Mouse (Mus musculus): ENCODE data around the gene Tnfaip3. TPM values are rescaled to one million over a fixed set of nuclear protein-coding genes. Genes with fewer than 3 reads are reported as not detected.

Gene Tnfaip3
- polyA plus RNA-seq, 1 experiment from 2014 or later, result 3.5 TPM

DNA sequence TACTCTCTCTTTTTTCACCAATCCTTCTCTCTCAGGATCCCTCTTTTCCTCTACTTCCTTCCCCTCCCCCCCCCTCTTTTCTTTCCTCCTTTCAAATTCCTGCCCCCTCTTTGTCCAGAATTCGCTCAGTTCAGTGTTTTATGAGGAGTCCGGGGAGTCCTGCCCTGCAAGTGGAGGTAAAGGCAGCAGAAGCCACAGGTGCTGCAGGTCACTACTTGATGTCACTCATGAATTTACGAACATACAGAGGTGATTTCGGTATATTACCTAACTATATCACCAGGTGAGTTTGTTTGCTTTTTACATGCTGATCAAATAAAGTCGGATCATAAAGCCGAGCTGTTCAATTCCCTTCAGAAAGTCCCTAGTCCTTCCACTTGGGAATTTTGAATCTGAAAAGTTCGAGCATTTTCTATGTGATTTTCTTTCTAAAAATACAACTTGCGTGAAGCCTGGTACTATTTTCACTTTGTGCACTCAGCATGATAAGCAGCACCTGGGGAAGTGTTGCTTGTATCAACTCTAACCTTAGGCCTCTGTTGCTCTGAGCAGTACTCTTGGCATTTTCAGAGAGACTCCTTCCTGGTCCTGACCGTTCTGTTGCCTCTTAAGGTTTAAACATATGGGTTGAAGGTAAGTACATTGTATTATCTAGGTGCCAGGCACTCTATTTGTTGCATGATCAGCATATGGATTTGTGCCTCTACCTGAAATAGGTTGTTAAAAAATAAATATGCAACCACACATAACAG, 29.5 kb upstream of the Tnfaip3 start:
- Histone ChIP-seq H3K9ac (ENCODE audit: low read depth, low read length) (no peak overlapping the region), H3K4me2 (replicated peaks; ENCODE audit: low read depth, low read length) (no peak overlapping the region), H3K27ac (ENCODE audit: low read depth, low read length) (no peak overlapping the region), H3K36me3 (ENCODE audit: control insufficient read depth, insufficient read depth, low read length) (no peaks in the 10 kb centered on the region), H3K4me3 (ENCODE audit: low read length) (no peak overlapping the region), H3K27me3 (ENCODE audit: control insufficient read depth, insufficient read depth, low read length) (no peaks in the 10 kb centered on the region), H3K9me3 (ENCODE audit: control insufficient read depth, low read length) (no peaks in the 10 kb centered on the region), H3K4me1 (ENCODE audit: control insufficient read depth, insufficient read depth, low read length) (no peaks in the 10 kb centered on the region)
- ATAC-seq (ENCODE audit: low FRiP score, low TSS enrichment), result no peak
- 88% methylated on average over 9 of the region's 9 CpGs for WGBS

DNA sequence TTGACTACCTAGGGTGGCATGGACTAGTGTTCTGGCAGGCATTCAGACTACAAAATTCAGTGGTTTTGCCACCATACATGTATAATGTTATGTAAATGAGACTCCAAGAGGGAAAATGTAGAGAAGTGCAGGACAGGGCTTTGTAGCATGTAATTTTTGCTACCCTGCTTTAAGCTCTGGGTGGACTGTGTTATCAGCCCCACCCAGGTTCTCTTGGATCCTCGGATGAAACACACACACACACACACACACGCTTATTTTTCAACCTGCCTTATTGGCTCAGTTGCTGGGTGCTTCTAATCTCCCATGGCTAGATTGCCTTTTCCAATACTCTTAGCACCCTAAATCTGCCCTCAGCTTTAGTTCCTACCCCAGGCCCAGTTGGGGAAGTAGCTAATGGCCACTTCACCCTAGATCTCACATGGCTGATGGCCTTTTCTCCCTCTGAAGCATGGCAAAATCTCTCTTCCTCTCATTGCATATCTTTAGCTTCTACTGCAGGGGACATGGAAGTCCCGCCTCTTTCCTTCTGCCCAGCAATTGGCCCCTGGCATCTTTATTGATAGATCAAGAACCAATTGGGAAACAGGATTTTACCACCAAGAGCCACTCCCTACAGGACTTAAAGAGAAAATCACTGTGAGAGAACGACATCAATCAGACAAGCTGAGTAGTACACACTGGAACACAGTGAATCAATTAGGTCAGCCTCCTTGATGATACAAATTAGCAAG, 28.2 kb upstream of the Tnfaip3 start:
- no peaks in the 10 kb centered on the region for H3K4me1 ChIP-seq (ENCODE audit: control insufficient read depth, insufficient read depth, low read length)
- no peaks in the 10 kb centered on the region for H3K9me3 ChIP-seq (ENCODE audit: control insufficient read depth, low read length)
- H3K27me3 ChIP-seq (ENCODE audit: control insufficient read depth, insufficient read depth, low read length), result no peaks in the 10 kb centered on the region
- H3K9ac ChIP-seq (ENCODE audit: low read depth, low read length), result no peak overlapping the region
- WGBS, result 77% methylated on average over 4 of the region's 4 CpGs
- H3K4me2 ChIP-seq (replicated peaks; ENCODE audit: low read depth, low read length), result no peak overlapping the region
- no peaks in the 10 kb centered on the region for H3K36me3 ChIP-seq (ENCODE audit: control insufficient read depth, insufficient read depth, low read length)
- ATAC-seq (ENCODE audit: low FRiP score, low TSS enrichment), result no peak
- no peak overlapping the region for H3K27ac ChIP-seq (ENCODE audit: low read depth, low read length)
- H3K4me3 ChIP-seq (ENCODE audit: low read length), result no peak overlapping the region

DNA sequence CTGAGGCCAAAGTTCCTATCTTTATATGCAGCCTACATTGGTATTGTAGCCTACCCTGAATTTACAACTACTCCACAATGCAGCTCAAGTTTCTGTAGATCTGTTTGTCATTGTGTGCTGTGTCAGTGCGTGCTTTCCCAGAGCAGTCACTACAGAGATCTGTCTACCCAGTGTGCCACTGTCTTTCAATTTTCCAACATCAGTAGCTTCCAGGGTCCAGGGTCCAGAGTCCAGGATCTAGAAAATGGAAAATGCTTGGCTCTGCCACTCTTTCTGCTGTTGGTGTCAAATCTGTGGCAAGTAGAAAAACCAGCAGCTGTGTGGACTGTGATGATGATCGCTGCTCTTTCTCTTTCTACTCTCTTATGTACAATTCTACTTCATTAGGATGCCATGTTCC, 24.7 kb upstream of the Tnfaip3 start:
- no peak overlapping the region; the same call in 1 of the 2 replicates for H3K9ac ChIP-seq (ENCODE audit: low read depth, low read length)
- no peak overlapping the region for H3K4me3 ChIP-seq (ENCODE audit: low read length)
- no peak overlapping the region for H3K4me2 ChIP-seq (replicated peaks; ENCODE audit: low read depth, low read length)
- H3K27me3 ChIP-seq (ENCODE audit: control insufficient read depth, insufficient read depth, low read length), result no peaks in the 10 kb centered on the region
- H3K9me3 ChIP-seq (ENCODE audit: control insufficient read depth, low read length), result no peaks in the 10 kb centered on the region
- 85% methylated on average over 2 of the region's 2 CpGs for WGBS
- H3K36me3 ChIP-seq (ENCODE audit: control insufficient read depth, insufficient read depth, low read length), result no peaks in the 10 kb centered on the region
- ATAC-seq (ENCODE audit: low FRiP score, low TSS enrichment), result no peak
- H3K4me1 ChIP-seq (ENCODE audit: control insufficient read depth, insufficient read depth, low read length), result no peaks in the 10 kb centered on the region
- H3K27ac ChIP-seq (ENCODE audit: low read depth, low read length), result no peak overlapping the region

DNA sequence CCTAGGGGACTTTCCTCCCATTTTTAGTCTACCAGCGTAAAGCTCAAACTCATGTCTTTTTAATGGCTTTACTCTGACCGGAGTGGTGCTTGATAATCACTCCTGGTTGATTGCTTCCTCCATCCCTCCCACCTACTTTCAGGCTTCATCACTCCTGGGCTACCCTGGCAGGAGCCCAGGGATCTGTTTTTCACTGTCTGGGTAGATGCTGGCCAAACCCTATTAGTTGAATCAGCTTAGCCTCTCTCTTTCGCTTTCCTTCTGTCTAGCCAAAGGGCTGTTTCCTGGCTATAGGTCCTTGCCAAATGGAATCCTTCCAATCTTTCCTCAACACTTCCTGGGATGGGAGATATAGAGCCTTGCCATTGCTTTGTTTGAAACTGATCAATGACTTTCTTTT, 19.3 kb upstream of the Tnfaip3 start:
- Histone ChIP-seq H3K27me3 (ENCODE audit: control insufficient read depth, insufficient read depth, low read length) (no peaks in the 10 kb centered on the region), H3K9me3 (ENCODE audit: control insufficient read depth, low read length) (no peaks in the 10 kb centered on the region), H3K4me3 (ENCODE audit: low read length) (no peak overlapping the region), H3K9ac (ENCODE audit: low read depth, low read length) (no peak overlapping the region), H3K4me2 (replicated peaks; ENCODE audit: low read depth, low read length) (no peak overlapping the region), H3K27ac (ENCODE audit: low read depth, low read length) (no peak overlapping the region), H3K36me3 (ENCODE audit: control insufficient read depth, insufficient read depth, low read length) (no peaks in the 10 kb centered on the region), H3K4me1 (ENCODE audit: control insufficient read depth, insufficient read depth, low read length) (no peaks in the 10 kb centered on the region)
- ATAC-seq (ENCODE audit: low FRiP score, low TSS enrichment), result no peak
- 54% methylated on average over 3 of the region's 3 CpGs for WGBS

- no peaks in the 10 kb centered on the region for H3K9me3 ChIP-seq (ENCODE audit: control insufficient read depth, low read length)
- no peaks in the 10 kb centered on the region for H3K4me1 ChIP-seq (ENCODE audit: control insufficient read depth, insufficient read depth, low read length)
- H3K27me3 ChIP-seq (ENCODE audit: control insufficient read depth, insufficient read depth, low read length), result no peaks in the 10 kb centered on the region
- no peak overlapping the region for H3K27ac ChIP-seq (ENCODE audit: low read depth, low read length)
- no peaks in the 10 kb centered on the region for H3K36me3 ChIP-seq (ENCODE audit: control insufficient read depth, insufficient read depth, low read length)
- H3K4me2 ChIP-seq (replicated peaks; ENCODE audit: low read depth, low read length), result no peak overlapping the region
- no peak for ATAC-seq (ENCODE audit: low FRiP score, low TSS enrichment)
- no peak overlapping the region for H3K4me3 ChIP-seq (ENCODE audit: low read length)
- 81% methylated on average over 1 of the region's 1 CpGs for WGBS
- H3K9ac ChIP-seq (ENCODE audit: low read depth, low read length), result no peak overlapping the region
Measured at GRCm38 (mm10) chr10:19033696-19034095, 18.2 kb upstream of the Tnfaip3 start.

DNA sequence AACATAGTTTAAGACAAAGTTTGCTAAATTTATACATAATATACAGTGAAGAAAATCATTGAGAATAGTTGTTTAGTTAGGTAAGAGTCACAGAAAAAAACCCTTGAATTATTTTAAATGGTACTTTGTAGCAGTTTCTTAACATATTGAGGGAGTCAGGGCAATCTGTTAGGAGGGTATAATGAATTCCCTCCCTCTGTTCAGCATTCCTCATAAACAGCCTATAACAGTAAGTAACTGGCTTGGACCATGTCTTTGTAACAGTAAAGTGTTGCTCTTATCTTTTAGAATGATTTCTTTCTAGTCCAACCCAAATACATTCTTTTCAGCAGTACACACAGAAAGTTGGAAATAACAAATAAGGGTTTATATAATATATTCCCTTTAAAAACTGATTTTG, 16.4 kb upstream of the Tnfaip3 start:
- Histone ChIP-seq H3K36me3 (ENCODE audit: control insufficient read depth, insufficient read depth, low read length) (no peaks in the 10 kb centered on the region), H3K4me3 (ENCODE audit: low read length) (no peak overlapping the region), H3K4me1 (ENCODE audit: control insufficient read depth, insufficient read depth, low read length) (no peaks in the 10 kb centered on the region), H3K9me3 (ENCODE audit: control insufficient read depth, low read length) (no peaks in the 10 kb centered on the region), H3K27me3 (ENCODE audit: control insufficient read depth, insufficient read depth, low read length) (no peaks in the 10 kb centered on the region), H3K27ac (ENCODE audit: low read depth, low read length) (no peak overlapping the region), H3K9ac (ENCODE audit: low read depth, low read length) (no peak overlapping the region), H3K4me2 (replicated peaks; ENCODE audit: low read depth, low read length) (no peak overlapping the region)
- no peak for ATAC-seq (ENCODE audit: low FRiP score, low TSS enrichment)

DNA sequence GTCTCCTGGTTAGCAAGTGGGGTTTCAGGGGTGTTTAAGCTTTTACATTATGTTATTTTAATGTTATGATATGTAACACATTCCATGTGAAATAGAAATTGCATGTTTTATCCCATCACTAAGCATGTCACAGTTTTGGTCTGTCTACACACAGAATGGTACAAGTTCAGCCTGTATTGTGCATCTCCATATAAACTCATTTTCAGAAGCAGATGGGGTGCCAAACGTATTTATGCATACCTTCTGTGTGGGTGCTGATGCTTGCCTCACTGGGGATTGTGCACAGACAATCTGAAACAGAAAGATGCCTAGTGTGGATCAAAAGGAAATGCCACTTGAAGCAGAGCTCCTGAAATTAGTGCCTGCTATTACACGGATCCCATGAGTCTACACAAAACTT, 15.2 kb upstream of the Tnfaip3 start:
- Histone ChIP-seq H3K4me2 (replicated peaks; ENCODE audit: low read depth, low read length) (no peak overlapping the region), H3K36me3 (ENCODE audit: control insufficient read depth, insufficient read depth, low read length) (no peaks in the 10 kb centered on the region), H3K27me3 (ENCODE audit: control insufficient read depth, insufficient read depth, low read length) (no peaks in the 10 kb centered on the region), H3K4me1 (ENCODE audit: control insufficient read depth, insufficient read depth, low read length) (no peaks in the 10 kb centered on the region), H3K9ac (ENCODE audit: low read depth, low read length) (no peak overlapping the region), H3K4me3 (ENCODE audit: low read length) (no peak overlapping the region), H3K27ac (ENCODE audit: low read depth, low read length) (no peak overlapping the region), H3K9me3 (ENCODE audit: control insufficient read depth, low read length) (no peaks in the 10 kb centered on the region)
- ATAC-seq (ENCODE audit: low FRiP score, low TSS enrichment), result no peak
- 77% methylated on average over 2 of the region's 2 CpGs for WGBS

- Histone ChIP-seq H3K4me1 (ENCODE audit: control insufficient read depth, insufficient read depth, low read length) (no peaks in the 10 kb centered on the region), H3K4me3 (ENCODE audit: low read length) (no peak overlapping the region), H3K27ac (ENCODE audit: low read depth, low read length) (no peak overlapping the region), H3K36me3 (ENCODE audit: control insufficient read depth, insufficient read depth, low read length) (no peaks in the 10 kb centered on the region), H3K9ac (ENCODE audit: low read depth, low read length) (no peak overlapping the region), H3K9me3 (ENCODE audit: control insufficient read depth, low read length) (no peaks in the 10 kb centered on the region), H3K4me2 (replicated peaks; ENCODE audit: low read depth, low read length) (no peak overlapping the region), H3K27me3 (ENCODE audit: control insufficient read depth, insufficient read depth, low read length) (no peaks in the 10 kb centered on the region)
- WGBS, result 92% methylated on average over 5 of the region's 5 CpGs
- no peak for ATAC-seq (ENCODE audit: low FRiP score, low TSS enrichment)
Measured at GRCm38 (mm10) chr10:19026710-19027109, 11.3 kb upstream of the Tnfaip3 start.

DNA sequence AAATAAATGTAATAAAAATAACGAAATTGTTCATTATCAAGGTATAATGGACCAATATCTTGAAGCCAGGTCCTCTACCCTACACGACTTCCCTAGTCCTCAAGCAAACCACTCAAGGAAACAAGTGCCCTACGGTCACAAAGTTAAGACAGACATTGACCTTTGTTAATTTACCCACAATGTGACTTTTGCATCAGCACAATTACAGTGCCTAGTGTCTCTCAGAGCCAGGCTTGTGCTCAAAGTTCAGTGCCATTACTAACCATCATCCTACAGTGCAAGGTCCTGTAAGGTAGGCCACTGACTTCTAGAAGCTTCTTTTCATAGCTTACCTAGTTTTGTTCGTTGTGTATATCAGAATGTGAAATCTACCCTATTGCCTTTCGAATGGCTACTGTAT, 8.9 kb upstream of the Tnfaip3 start:
- Histone ChIP-seq H3K4me2 (replicated peaks; ENCODE audit: low read depth, low read length) (no peak overlapping the region), H3K4me1 (ENCODE audit: control insufficient read depth, insufficient read depth, low read length) (no peaks in the 10 kb centered on the region), H3K27ac (ENCODE audit: low read depth, low read length) (no peak overlapping the region), H3K27me3 (ENCODE audit: control insufficient read depth, insufficient read depth, low read length) (no peaks in the 10 kb centered on the region), H3K9ac (ENCODE audit: low read depth, low read length) (no peak overlapping the region), H3K9me3 (ENCODE audit: control insufficient read depth, low read length) (no peaks in the 10 kb centered on the region), H3K4me3 (ENCODE audit: low read length) (no peak overlapping the region), H3K36me3 (ENCODE audit: control insufficient read depth, insufficient read depth, low read length) (no peaks in the 10 kb centered on the region)
- WGBS, result 86% methylated on average over 5 of the region's 5 CpGs
- ATAC-seq (ENCODE audit: low FRiP score, low TSS enrichment), result no peak
